8 mouse cellular contexts compared by ENCODE assay signal in the genomic region with DNA sequence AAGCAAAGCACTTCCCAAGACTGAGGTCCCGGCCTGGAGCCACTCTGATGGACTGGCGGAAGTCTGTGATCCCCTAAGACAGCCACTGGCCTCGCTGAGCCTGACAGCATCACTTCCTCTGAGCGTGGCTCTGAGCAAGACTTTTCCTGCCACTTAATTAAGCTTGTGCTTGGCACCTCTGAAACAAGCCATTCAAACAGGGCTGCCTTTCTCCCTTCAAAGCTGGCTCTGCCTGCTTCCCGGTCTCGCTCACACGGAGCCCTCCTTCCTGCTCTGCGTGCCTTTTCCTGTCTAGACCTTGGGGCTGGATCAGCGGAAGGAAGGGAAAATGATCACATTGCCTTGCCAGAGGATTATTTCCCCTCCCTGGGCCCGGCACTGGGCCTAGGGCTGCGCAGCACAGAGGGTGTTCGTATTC.
DNase-seq lines count a peak whose midpoint lies in the region; ATAC-seq and TF ChIP-seq lines count a peak whose summit lies in the region.

No protein-coding gene starts in this region.

- H3K4me3 ChIP-seq in lung, adult 2 months (replicated peaks; ENCODE audit: extremely low read depth, low read depth, low read length), result no peak overlapping the region
- no peak overlapping the region for H3K4me3 ChIP-seq in forebrain, embryonic 16.5 days (replicated peaks; ENCODE audit: low read length)
- H3K4me3 ChIP-seq in kidney, embryonic 15.5 days (replicated peaks), result no peak overlapping the region

- peak; percentile 62; the same call in 1 of the 2 replicates for ATAC-seq in forebrain, embryonic 16.5 days
- ATAC-seq in kidney, embryonic 15.5 days (replicated peaks; ENCODE audit: low FRiP score), result peak; percentile 62; the same call in 1 of the 2 replicates

- 0 out of 2 replicates have a peak overlapping the region, but pooled peaks have one; percentile 30 for H3K9ac ChIP-seq in forebrain, embryonic 16.5 days (replicated peaks; ENCODE audit: low read depth, low read length)
- no peak overlapping the region for H3K9ac ChIP-seq in kidney, embryonic 15.5 days

- TF ChIP-seq CTCF in lung, adult 2 months (IDR thresholded peaks at IDR 0.05; ENCODE audit: insufficient read depth, low read length), result no peak

- H3K27me3 ChIP-seq in forebrain, embryonic 16.5 days (replicated peaks; ENCODE audit: control insufficient read depth, insufficient read depth, low read length), result no peaks in the 10 kb centered on the region
- no peaks in the 10 kb centered on the region for H3K27me3 ChIP-seq in kidney, embryonic 15.5 days

- no peak for TF ChIP-seq POLR2A in lung, adult 2 months (IDR thresholded peaks at IDR 0.05; ENCODE audit: borderline replicate concordance, extremely low read depth, low read depth, low read length)

- no peaks in the 10 kb centered on the region for H3K36me3 ChIP-seq in forebrain, embryonic 16.5 days (ENCODE audit: control insufficient read depth, insufficient read depth)
- peaks cover 8% of the 10 kb centered on the region; the same call in 1 of the 2 replicates for H3K36me3 ChIP-seq in kidney, embryonic 15.5 days

- no peaks in the 10 kb centered on the region for H3K4me1 ChIP-seq in lung, adult 2 months (ENCODE audit: control insufficient read depth, insufficient read depth, low read length)
- no peaks in the 10 kb centered on the region for H3K4me1 ChIP-seq in forebrain, embryonic 16.5 days (replicated peaks; ENCODE audit: control insufficient read depth, insufficient read depth, low read length)
- 0 out of 2 replicates have a peak, but pooled peaks cover 10% of the 10 kb centered on the region for H3K4me1 ChIP-seq in kidney, embryonic 15.5 days

- peak; percentile 13 to 18 for DNase-seq in lung, adult 18-20 months
- DNase-seq in lung, adult 2 months, result no peak
- peak; percentile 33 for DNase-seq in lung, postnatal 14 days
- no peak for DNase-seq in thymus, postnatal 36 days
- DNase-seq in frontal cortex, postnatal 36 days (ENCODE audit: low spot score in 2 of 2), result no peak
- no peak for DNase-seq in adipocyte (ENCODE audit: low spot score)

- no peak overlapping the region for H3K27ac ChIP-seq in forebrain, embryonic 16.5 days (ENCODE audit: low read length)
- peak overlapping the region; percentile 27; the same call in 1 of the 2 replicates for H3K27ac ChIP-seq in kidney, embryonic 15.5 days

- WGBS in lung, adult 2 months, result 36% methylated on average over 12 of the region's 12 CpGs
- 30% methylated on average over 12 of the region's 12 CpGs for WGBS in forebrain, embryonic 16.5 days
- WGBS in kidney, embryonic 15.5 days, result 44% methylated on average over 12 of the region's 12 CpGs

- H3K4me2 ChIP-seq in forebrain, embryonic 16.5 days (ENCODE audit: low read length), result no peak overlapping the region
- no peak overlapping the region for H3K4me2 ChIP-seq in kidney, embryonic 15.5 days

- no peaks in the 10 kb centered on the region for H3K9me3 ChIP-seq in forebrain, embryonic 16.5 days (ENCODE audit: control insufficient read depth, low read length)
- H3K9me3 ChIP-seq in kidney, embryonic 15.5 days (replicated peaks), result no peaks in the 10 kb centered on the region

Comparison
In these comparisons a context has a peak if more than half of its experiments do, and no peak if none do; other contexts are left out.
1. DNase-seq: peak in lung, adult 18-20 months (2 of 2) and lung, postnatal 14 days (single experiment); none in lung, adult 2 months (single experiment), thymus, postnatal 36 days (0 of 2), frontal cortex, postnatal 36 days (0 of 2) and adipocyte (single experiment).